Mouse (Mus musculus) mammary gland, adult 2 months (tissue): ENCODE results near the gene Rab40c. TPM values are rescaled to one million over a fixed set of nuclear protein-coding genes. Genes with fewer than 3 reads are reported as not detected.

ENCODE experiments used
- polyA plus RNA-seq: library from polyadenylated mRNA; depleted of rRNA; stranded (reverse); fragments of >200 nt; gene quantifications from 2 replicates; pipeline ENCODE4 v1.2.3, GENCODE M21; 2012; ENCODE audit warnings: low replicate concordance; rRNA removed

Gene Rab40c
- polyA plus RNA-seq, result 36.1 and 46.6 TPM in 2 replicates

DNA sequence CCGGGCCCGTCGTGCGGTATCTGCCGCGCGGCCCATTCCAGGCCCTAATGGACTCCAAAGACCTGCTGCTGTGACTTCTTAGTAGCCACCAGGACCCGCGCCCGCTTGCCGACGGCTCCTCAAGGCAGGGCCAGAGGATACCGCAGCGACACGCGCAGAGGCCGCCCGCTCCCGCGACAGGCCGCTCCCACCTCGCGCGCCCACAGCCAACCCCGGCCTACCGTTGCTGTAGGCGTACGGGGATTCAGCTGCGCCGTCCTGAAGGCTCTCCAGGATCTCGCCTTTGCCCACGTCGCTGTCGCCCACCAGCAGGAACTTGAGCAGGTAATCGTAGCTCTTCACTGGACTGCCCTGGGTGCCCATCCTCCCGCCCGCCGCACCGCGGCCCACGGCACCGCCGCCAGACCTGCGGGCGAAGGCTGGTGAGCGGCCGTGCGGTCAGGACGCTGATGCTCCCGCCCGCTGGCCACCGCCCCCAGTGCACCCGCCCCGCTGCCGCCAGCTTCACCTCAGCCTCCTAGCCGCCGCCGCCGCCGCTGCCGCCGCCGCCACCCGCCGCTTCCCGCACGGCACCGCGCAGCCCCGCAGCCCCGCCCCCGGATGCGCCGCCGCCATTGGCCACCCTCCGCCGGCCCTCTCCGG, at the start of gene Rab40c:
Rab40c (minus strand) TSS at position 584 of the 642 bp plus-strand sequence.

DNA sequence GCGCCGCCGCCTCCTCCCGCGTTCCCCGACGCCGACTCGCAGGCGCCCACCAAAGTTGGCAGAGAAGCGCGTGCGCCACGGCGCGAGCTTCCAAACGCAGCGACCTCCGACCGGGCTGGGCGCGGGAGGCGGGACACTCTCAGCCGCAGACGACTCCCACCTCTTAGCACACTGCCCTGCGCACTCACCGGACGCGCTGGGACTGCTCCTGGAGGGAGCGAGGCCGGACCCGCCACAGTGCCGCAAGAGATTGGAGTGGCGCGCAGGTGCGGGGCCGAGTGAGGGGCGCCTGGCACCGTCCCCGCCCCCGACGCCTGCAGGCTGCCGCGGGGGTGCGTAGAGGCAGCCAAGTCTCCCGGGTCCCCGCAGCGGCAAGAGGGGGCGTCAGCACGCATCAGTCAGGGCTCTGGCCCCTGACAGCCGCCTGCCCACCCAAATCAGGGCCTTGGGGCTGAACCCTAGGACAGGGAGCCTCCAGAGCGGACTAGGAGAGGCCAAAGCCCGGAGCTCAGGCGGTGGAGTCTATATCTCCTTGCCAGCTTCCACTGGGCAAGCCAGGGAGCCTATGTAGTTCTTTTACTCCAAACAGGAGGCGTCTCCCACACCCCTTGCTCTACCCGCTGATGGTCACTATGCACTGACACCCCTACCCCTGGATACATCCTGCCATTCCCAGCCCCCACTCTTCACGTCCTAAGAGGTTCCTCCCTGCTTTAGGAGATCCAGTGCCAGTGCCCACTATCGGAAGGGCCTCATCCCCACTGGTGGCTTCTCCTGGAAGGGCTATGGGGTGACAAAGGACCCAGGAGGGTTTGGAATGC, 32.5 kb upstream of the Rab40c start, which contains the start of gene A930017K11Rik:
A930017K11Rik (minus strand) TSS at position 763 of the 821 bp plus-strand sequence.

DNA sequence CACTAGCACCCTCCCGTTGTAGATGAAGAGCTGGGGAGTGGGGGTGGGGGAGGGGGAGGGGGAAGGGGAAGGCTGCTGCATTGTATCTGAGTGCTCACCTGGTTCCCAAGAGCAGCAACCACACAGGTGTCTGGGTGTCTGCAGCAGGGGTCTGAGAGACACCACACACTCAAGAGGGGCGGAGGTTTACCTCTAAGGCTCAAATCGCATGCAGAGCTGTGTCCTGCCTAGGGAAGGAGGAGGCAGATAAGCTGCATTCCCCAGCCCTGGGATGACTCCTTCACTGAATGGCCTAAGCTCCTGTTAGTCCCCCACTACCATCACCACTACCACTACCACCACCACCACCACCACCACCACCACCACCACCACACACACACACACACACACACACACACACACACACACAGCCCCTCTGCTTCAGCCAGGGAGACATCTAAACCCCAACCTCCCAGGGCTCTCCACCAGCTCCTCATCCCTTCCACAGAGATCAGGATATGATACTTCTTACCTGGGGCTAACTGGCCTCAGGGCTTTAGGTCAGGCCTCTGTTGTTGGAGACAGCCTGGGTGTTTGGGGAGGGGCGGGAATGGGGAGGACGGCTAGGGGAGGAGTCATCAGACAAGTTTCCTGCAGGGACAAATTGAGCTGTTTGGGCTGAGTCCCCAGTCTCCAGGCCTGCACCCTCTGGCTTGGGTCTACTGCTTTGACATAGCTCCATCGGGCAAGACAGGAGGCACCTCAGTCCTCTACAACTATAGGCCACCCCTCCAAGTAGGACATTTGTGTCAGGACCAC, 25.0 kb upstream of the Rab40c start, which contains the start of the genes Pigq and Nhlrc4:
Pigq (minus strand) TSS at position 571 of the 798 bp plus-strand sequence.
Nhlrc4 (minus strand) TSS at position 596 of the 798 bp plus-strand sequence.

DNA sequence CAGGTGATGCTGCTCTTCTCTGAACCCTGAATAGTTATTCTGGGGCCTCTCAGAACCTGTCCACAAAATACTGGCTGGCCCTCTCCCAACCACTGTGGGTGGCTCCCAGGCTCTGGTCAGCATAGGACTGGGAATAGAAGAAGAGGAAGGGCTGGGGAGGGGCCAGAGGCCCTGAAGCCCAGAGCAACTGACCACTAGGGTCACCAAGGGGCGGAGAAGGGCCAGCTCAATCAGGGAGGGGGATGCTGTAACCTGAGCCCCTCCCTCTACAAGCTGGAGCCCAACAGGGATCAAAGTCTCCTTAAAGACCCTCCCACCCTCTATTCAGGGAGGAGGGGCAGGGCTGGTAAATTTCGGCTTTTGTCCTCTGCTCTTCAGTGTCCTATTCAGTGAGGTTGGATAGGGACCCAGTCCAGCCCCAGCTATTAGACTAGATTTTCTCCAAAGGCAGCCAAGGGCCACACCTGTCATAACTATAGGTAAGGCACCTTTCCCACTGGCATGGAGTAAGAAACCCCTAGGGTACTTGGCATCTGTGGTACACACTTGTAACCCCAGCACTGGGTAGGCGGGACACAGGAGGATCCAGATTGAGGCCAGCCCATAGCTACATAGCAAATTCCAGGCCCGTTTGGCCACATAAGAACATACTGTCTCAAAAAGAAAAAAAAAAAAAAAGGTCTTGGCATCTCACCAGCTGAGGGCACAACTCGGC, 39.2 kb downstream of the Rab40c start, which contains the start of gene Wfikkn1:
Wfikkn1 (minus strand) TSS at position 663 of the 715 bp plus-strand sequence.

DNA sequence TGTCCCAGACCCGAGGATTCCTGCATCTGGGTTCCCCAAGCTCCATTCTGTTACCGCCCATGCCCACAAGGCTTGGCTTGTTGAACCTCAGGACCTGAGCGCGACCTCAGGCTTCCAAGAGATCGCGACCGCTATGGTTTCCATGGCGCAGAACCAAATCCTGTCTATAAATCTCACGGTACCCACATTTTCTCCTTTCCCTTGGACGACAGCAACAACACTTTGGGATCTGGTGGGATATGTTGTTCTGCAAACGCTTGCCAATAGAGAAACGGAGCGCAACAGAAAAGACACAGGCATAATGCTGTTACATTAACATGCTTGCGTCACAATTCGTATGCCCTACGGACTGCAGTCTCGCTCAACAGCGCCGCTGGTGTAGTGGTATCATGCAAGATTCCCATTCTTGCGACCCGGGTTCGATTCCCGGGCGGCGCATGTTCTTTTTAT, 44.8 kb downstream of the Rab40c start, which contains the start of gene Mettl26:
Mettl26 (plus strand) TSS at position 354 of the 450 bp plus-strand sequence.

DNA sequence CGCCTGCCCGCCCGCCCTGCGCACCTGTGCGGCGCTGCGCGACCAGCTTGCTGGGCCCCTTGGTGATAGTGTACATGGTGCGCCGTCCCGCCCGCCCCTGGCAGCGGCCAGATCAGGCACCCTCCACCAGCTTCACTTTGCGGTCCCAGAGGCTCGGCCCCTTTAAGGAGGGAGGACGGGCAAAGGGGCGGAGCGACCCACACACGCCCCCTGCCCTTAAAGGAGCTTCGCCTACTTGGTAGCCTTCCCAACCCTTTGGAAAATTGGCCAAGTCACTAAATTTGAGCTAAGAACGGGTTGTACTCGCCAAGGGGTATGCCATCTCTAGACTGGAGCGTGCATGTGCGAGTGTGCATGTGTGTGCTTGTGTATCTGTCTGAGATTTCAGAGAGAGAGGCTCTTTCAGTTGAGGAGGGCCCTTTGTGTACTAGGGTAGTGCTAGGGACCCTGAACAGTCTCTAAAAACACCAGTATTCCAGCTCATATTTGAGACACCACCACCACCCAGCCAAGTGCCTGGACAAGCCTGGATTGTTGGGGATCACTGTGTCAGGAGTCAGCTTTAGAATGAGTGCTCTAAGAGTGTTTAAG, 50.8 kb downstream of the Rab40c start, which contains the start of gene Mcrip2:
Mcrip2 (minus strand) TSS at position 164 of the 591 bp plus-strand sequence.

DNA sequence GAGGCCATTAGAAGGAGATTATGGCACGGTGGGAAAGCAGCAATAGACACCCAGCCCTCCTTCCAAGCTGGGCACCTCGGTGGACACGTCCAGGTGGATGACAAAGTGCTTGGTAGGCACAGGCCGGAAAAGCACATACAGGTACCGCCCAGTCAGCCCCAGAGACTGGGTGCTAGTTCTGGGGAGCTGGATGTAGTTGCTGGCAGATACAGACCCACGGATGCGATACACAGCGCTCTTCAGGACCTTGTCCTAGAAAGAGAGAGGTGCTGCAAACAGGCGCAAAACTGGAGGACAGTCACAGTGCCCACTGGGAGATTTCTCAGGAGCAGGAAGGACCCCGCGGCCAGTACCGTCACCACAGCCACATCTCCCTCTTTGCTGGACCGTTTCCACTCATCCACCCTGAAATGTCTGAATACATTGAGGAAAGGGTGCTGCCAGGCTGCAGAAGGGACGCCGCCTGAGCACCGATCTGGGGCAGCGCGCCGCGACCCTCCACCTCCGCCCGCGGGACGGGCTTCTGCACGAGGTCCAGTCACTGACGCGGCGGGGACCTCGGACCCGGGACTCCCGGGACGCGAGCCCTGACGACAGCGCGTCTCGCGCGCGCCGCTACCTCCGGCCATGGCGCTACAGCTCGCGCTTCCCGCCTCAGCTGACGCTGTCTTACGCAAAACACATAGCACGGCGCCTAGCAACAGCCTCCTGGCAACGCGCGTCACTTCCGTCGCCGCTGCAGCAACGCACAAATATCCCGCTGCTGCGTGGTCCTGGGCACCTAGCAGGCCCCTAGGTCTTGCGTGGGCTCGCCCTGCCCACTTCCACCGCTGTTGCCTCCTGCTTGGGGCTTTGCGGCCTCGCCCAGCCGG, 58.5 kb downstream of the Rab40c start, which contains the start of gene Wdr90:
Wdr90 (minus strand) TSS at position 670 of the 872 bp plus-strand sequence.

DNA sequence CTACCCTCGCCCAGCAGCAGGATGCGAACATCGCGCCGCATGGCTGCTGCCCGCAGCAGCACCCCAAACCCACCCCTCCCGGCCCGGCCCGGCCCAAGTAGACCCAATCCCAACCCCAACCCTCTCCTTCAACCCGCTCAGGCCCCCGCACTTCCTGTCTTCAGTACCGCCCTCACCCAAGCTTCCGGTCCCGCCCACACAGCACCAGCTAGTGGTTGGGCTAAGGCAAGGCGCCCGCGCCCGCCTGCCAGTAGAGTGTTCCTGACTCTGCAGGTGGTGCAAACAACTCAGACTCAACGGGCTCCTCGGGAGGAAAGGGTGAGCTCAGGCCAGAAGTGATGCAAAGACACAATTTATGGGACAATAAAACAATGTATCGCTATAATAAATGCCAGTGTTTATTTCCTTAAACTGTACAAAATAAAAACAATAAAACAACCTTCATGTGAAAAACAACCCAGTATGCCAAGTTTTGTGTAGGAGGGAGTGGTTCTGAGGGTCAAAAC, 75.1 kb downstream of the Rab40c start, which contains the start of gene Rhot2:
Rhot2 (minus strand) TSS at position 456 of the 506 bp plus-strand sequence.

DNA sequence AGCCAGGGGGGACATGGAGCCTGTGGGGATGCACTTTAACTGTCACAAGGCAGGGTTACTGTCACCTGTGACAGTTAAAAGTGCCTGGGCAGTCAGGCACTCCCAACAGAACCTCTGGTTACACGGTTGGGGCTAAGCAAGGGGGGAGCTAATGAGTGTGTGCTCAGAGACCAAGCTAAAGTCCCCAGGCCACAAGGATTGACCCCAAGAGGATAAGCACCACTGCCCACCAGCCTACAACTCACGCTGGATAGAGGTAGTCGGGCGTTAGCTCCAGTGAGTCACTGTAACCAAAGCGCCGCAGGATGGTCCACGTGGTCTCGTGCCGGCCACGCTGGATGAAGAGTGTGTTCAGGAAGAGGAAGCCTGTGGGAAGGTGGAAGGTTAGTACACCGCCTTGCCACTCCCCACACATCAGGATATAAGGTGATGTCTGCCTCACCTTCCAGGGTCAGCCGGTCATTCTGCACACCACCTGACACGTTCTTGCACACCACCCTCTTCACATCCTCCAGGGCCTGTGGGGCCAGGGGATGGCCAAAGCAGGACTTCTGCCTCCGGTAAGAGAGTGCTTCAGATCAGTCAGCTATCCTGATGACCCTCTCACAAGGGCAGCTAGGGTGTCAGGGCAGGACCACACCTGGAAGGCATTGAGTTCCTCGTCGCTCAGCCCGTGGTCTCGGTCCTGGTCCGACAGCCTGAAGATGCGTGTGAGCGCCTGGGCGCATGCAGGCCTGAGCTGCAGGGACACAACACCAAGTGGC, 78.2 kb downstream of the Rab40c start, which contains the start of gene Gm20683:
Gm20683 (minus strand) TSS at position 647 of the 764 bp plus-strand sequence.

DNA sequence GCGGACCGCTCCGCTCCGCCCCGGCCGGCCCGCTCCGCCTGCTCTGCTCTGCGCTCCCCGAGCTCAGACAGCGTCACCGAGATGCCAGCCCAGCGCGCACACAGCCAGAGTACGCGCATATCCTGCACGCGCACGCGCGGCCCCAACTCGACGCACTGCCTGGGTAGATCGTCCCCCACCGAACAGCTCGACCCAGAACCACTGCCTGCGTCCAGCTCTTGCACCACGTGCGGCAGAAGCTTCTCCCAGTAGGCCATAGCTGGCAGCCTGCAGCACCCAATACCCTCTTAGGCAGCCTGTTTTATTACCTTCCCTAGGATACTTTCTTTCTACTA, 82.5 kb downstream of the Rab40c start, which contains the start of gene Rhbdl1:
Rhbdl1 (minus strand) TSS at position 220 of the 335 bp plus-strand sequence.

DNA sequence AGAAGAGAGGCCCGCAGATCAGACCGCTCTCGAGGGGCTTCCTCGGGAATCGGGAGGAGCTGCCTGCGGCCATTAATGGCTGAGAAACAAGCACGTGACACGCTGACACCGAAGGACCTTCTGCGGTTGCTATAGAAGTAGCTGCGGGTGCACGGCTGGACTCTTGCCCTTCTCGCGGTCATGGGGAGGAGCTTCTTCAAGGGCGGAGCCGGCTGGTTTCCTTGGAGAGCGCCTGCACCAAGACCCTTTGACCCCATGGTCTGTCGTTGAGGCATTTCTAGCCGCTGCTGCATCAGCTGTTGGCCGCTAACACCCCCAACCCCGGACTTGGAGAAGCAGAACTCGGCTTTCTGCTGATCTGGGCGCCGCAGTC, 86.2 kb downstream of the Rab40c start, which contains the start of gene Stub1:
Stub1 (minus strand) TSS at position 114 of the 373 bp plus-strand sequence.

Other genes with a start within 250 kb of the Rab40c start
- gene Gng13, start 202.6 kb downstream of the Rab40c start, polyA plus RNA-seq, result not detected in 2 replicates
- 4.7 and 6.1 TPM in 2 replicates for gene Chtf18, start 192.3 kb downstream of the Rab40c start, polyA plus RNA-seq
- gene Rpusd1, start 192.1 kb downstream of the Rab40c start, polyA plus RNA-seq, result 41.7 and 54.2 TPM in 2 replicates
- gene Mslnl, start 183.7 kb downstream of the Rab40c start, polyA plus RNA-seq, result 0.14 and 0.17 TPM in 2 replicates
- gene Msln, start 165.3 kb downstream of the Rab40c start, polyA plus RNA-seq, result 0.10 and 0.33 TPM in 2 replicates
- gene Narfl, start 146.0 kb downstream of the Rab40c start, polyA plus RNA-seq, result 20.4 and 28.7 TPM in 2 replicates
- gene Haghl, start 134.1 kb downstream of the Rab40c start, polyA plus RNA-seq, result 36.0 and 41.6 TPM in 2 replicates
- not detected in 2 replicates for gene Ccdc78, start 133.1 kb downstream of the Rab40c start, polyA plus RNA-seq
- 114 and 133 TPM in 2 replicates for gene Fam173a, start 126.8 kb downstream of the Rab40c start, polyA plus RNA-seq
- 0.88 TPM in 1 of 2 replicates, not detected in the other for gene AC134908.4, start 124.1 kb downstream of the Rab40c start, polyA plus RNA-seq
- gene Metrn, start 122.6 kb downstream of the Rab40c start, polyA plus RNA-seq, result 35.1 and 74.2 TPM in 2 replicates
- gene Fbxl16, start 110.6 kb downstream of the Rab40c start, polyA plus RNA-seq, result 0.97 and 1.1 TPM in 2 replicates
- gene Wdr24, start 96.1 kb downstream of the Rab40c start, polyA plus RNA-seq, result 41.0 and 41.4 TPM in 2 replicates
- 56.2 and 97.4 TPM in 2 replicates for gene Jmjd8, start 90.9 kb downstream of the Rab40c start, polyA plus RNA-seq
- gene Stub1, start 86.3 kb downstream of the Rab40c start, polyA plus RNA-seq, result 122 and 125 TPM in 2 replicates
- 44.8 and 79.9 TPM in 2 replicates for gene Rhbdl1, start 82.4 kb downstream of the Rab40c start, polyA plus RNA-seq
- 63.0 and 78.8 TPM in 2 replicates for gene Gm20683, start 78.0 kb downstream of the Rab40c start, polyA plus RNA-seq
- gene Rhot2, start 74.9 kb downstream of the Rab40c start, polyA plus RNA-seq, result 85.6 and 87.3 TPM in 2 replicates
- 34.5 and 41.1 TPM in 2 replicates for gene Wdr90, start 58.2 kb downstream of the Rab40c start, polyA plus RNA-seq
- gene Mcrip2, start 51.0 kb downstream of the Rab40c start, polyA plus RNA-seq, result 102 and 244 TPM in 2 replicates
- gene Mettl26, start 44.7 kb downstream of the Rab40c start, polyA plus RNA-seq, result 71.6 and 142 TPM in 2 replicates
- gene Wfikkn1, start 38.9 kb downstream of the Rab40c start, polyA plus RNA-seq, result 0.98 and 1.3 TPM in 2 replicates
- gene Pigq, start 25.2 kb upstream of the Rab40c start, polyA plus RNA-seq, result 132 and 209 TPM in 2 replicates
- not detected in 2 replicates for gene Nhlrc4, start 25.2 kb upstream of the Rab40c start, polyA plus RNA-seq
- 0.05 TPM in 1 of 2 replicates, not detected in the other for gene A930017K11Rik, start 32.8 kb upstream of the Rab40c start, polyA plus RNA-seq
- 36.5 and 53.9 TPM in 2 replicates for gene Capn15, start 66.1 kb upstream of the Rab40c start, polyA plus RNA-seq
- gene Rab11fip3, start 149.8 kb upstream of the Rab40c start, polyA plus RNA-seq, result 27.5 and 39.5 TPM in 2 replicates
- 15.7 and 24.9 TPM in 2 replicates for gene Decr2, start 170.6 kb upstream of the Rab40c start, polyA plus RNA-seq
- gene Nme4, start 175.9 kb upstream of the Rab40c start, polyA plus RNA-seq, result 19.1 and 19.2 TPM in 2 replicates
- gene Tmem8, start 193.6 kb upstream of the Rab40c start, polyA plus RNA-seq, result 45.9 and 49.6 TPM in 2 replicates
- gene Mrpl28, start 203.8 kb upstream of the Rab40c start, polyA plus RNA-seq, result 61.5 and 62.7 TPM in 2 replicates
- 16.8 and 17.2 TPM in 2 replicates for gene Axin1, start 219.0 kb upstream of the Rab40c start, polyA plus RNA-seq